Mouse (Mus musculus) ovary, postnatal 14 days (tissue): ENCODE results near the gene Olfr578.

Experiments
- DNase-seq: peaks from one replicate; pipeline ENCODE4 v3.0.0; 2022; ENCODE audit warnings: low spot score

The Olfr578 gene

GRCm38 (mm10) chr7:102989224-102989623, at the start of gene Olfr578:
Olfr578 (minus strand) TSS chr7:102989324.
- no peak for DNase-seq

- DNase-seq, result no peak
These were observed 48.6 kb upstream of the Olfr578 start, which contains the start of gene Olfr582 for GRCm38 (mm10) chr7:103037724-103038123. Olfr582 (plus strand) TSS chr7:103038024.

DNA sequence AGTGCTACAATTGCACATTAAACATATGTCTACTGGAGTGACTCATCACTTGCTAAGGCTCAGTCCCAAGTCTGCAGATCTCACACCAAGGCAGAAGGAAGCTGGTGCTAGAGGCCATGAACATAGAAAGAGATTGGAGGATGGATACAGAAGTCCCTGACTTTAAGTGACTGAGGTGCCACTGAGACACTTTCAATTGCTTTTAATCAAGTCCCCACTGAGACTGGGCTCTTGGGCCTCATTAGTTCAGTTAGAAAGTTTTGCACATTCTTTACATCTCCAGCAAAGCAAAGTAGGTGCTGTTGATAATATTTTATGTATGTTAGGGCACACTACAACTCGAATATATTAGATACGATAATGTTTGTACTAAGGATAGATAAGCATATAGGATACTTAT, 13.3 kb downstream of the Olfr578 start, which contains the start of gene Olfr577:
Gene Olfr577, minus strand, starts transcription at position 101 of the 400 bp plus-strand sequence.
- DNase-seq, result no peak

GRCm38 (mm10) chr7:102974399-102974798, 14.7 kb downstream of the Olfr578 start:
- DNase-seq, result no peak

DNA sequence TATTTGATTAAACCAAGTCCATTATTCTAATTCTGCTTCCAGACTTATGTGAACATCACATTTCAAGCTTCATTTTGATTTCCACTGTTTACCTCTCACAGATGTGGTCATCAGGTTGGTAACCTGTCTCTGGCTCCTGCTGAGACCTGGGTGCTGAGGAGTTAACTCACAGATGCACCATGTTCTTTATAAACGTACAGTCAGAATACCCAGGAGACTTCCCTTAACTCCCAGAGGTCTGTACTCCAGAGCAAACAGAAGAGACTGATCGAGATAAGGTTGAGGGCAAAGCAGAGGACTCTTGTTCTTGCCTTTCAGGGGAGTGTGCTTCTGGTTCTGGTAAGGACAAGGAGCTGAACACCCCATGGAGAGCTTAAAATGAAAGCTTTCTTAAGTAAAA, 26.8 kb downstream of the Olfr578 start, which contains the start of gene Olfr576:
Gene Olfr576, plus strand, starts transcription at position 301 of the 400 bp plus-strand sequence.
- no peak for DNase-seq

DNA sequence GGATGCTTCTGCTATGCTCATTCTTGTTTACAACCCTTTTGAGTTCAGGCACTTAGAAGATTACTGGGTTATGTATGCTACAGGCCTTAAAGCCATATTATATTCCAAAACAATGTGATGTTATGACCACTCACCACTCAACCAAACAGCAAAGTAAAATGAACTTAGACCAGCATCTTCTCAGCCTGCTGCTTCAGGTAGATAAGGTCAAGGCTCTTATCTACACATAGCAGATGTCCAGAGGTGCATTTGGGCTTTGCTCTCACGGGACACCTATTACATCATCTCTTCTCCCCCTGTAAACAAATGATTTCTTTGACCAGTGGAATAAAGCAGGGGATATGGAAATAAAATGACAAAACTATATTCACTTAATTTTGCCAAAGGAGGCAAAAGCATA, 30.5 kb downstream of the Olfr578 start, which contains the start of gene Olfr575:
Gene Olfr575, minus strand, starts transcription at position 183 of the 400 bp plus-strand sequence.
- DNase-seq, result no peak

- no peak for DNase-seq
These were observed 31.0 kb downstream of the Olfr578 start for GRCm38 (mm10) chr7:102958137-102958536.

DNA sequence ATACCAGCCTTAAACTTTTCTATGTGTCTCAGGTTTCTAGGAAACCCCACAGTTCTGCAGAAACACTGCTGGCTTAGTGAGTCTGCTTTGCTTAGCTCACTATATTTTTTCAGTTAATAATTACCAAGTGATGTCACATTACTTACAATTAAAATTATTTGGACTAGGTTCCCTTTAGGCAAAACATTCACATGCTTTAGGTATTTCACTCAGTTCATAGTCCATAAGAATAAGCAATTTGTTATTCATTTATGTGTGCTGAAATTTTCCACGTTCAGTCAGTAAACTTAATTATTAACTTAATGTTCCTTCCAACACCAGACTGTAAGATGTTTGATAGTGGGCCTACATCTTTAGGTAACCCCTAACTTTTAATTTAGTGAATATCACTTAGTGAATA, 38.4 kb downstream of the Olfr578 start:
- DNase-seq, result no peak

GRCm38 (mm10) chr7:102948167-102948566, 41.0 kb downstream of the Olfr578 start, which contains the start of gene Olfr574:
Olfr574 (plus strand) TSS chr7:102948467.
- no peak for DNase-seq

DNA sequence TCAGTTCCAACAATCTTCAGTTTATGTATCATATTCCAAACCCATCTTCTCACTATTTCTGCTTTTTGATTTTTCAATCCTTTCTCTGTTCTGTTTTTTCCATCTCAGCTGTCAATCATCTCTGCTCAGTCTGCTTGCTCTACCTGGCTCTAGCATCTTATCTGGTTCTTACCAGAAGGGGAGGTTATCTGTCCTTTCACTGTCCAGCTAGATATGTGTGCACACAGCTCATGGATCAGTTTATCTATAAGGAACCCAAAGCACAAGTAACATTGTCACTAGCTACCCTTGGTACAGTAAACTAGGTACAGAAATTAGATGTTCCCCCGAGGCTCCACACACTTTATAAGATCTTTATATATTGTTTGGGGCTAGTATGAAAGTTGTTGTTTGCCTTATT, 45.7 kb downstream of the Olfr578 start:
- DNase-seq, result no peak

- no peak for DNase-seq
These were observed 46.6 kb downstream of the Olfr578 start, which contains the start of gene Olfr573-ps1 for GRCm38 (mm10) chr7:102942475-102942874. Olfr573-ps1 (minus strand) TSS chr7:102942575.
